Mouse (Mus musculus): Measurements from ENCODE around the gene Txnrd2.

DNA sequence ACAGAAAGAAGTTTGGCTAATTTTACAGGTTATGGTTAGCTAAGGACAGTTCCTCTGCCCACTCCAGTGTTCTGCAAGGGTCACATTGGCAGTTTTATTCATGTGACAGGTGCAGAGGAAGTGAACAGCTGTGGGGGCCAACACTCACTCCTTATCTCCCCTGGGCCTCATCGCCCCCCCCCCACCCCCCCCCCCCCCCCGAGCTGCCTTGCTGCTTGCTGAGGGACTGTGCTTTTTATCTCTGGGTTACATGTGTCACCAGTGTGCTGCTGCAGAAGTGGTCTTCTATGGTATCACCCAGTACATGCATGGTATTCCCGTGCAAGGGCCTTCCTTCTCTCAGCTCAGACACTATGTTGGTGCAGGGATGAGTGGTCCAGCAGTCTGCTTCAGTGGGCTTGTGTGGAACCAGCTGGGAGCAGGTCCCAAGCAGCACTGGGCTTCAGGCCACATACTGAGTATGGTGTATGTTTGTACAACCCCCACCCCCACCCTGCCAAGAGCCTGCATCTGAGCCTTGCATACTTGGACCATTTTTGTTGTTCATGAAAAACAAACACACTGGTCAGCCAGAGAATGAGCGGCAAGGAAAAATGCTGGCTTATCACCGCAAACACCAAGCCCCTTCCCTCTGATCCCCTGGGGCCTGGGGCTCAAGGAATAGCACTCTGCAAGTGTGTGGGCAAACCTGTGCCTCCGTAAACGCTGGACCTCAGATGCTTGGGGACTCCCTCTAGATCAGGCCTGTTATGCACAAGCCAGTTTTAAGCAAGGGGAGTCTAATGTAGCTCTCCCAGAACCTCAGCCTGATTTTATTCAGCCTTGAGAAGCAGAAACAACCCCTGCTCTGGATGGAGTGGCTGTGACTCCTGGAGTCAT lies 38.2 kb upstream of the Txnrd2 start:
- TF ChIP-seq ZC3H11A (IDR thresholded peaks at IDR 0.05; ENCODE audit: borderline replicate concordance, low read depth, low read length) (no peak), HCFC1 (IDR thresholded peaks at IDR 0.05; ENCODE audit: borderline replicate concordance, insufficient read depth, low read length) (no peak), MAFK (IDR thresholded peaks at IDR 0.05; ENCODE audit: insufficient read depth, low read depth, low read length) (no peak), ZNF384 (IDR thresholded peaks at IDR 0.05; ENCODE audit: low read depth, low read length) (no peak)

All from ES-E14 (cell line).